Mouse (Mus musculus) retina, postnatal 1 day (tissue): ENCODE data around the gene Lmln.
"Not testable (repeated sequence)": the region's sequence is repeated elsewhere in the genome, so short reads cannot be mapped to it uniquely, and the experiment has no call there.

Experiments
- DNase-seq: peaks from one replicate; pipeline ENCODE4 v3.0.0-alpha.2; 2012

Lmln gene

DNA sequence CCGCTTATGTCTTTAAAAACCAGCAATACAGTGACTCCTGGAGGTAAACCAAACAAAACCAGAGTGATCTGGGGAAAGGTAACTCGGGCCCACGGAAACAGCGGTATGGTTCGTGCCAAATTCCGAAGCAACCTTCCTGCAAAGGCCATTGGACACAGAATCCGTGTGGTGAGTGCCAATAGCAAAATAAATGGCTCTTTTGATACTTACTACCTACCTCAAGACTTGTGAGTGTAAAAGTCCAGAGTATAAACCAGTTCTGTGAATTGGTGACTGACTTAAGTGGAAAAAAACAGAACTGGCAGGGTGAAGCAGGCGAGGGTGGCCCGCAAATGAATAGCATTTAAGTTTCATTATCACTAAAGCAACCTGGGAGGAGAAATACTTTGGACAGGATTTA is 3.7 kb upstream of the Lmln start:
- DNase-seq: not testable (repeated sequence)

DNA sequence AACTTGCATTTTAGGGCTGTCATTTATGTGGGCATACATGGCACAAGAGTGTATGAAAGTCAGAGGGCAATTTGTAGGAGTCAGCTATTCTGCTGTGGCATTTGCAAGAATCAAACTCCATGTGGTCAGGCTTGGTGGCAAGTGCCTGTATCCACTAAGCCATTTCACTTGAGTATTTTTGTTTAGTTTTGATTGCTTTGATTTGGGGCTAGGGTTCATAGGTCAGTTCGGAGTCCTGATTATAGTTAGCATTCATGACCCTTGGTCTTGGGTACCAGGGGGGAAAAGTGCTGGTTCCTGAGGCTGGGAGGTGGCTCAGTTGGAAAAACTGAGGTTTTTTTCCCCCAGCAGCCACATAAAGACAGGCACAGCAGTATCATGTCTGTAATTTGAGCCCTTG is 2.9 kb upstream of the Lmln start:
- DNase-seq: no peak

DNA sequence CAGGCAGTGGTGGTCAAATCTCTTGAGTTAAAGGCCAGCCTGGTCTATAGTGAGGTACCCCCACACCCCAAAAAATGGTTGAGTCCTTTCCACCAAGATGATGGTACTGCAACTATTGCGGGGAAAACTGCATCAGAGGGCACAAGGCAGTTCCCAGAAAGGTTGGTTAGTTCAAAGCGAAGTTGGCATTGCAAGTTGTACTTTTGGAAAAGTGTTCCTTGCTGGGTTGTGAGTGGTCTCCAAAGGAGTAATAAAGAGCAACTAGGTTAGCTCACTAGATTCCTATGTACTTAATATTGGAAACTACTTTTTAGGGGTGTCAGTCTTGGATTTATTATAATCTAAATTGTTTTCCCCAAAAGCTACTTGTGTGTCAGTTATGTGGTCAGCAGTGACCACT is 1.4 kb upstream of the Lmln start:
- no peak for DNase-seq

DNA sequence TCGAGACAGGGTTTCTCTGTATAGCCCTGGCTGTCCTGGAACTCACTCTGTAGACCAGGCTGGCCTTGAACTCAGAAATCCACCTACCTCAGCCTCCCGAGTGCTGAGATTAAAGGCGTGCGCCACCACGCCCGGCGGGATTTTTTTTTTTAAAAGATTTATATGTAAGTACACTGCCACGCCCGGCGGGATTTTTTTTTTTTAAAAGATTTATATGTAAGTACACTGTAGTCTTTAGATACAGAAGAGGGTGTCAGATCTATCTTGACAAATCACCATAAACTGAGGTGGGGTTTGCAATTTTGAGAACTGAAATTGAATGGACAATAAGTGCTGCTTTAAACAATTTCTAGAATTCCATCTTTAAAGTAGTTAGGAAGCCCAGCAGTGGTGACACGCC is 921 bp upstream of the Lmln start:
- no peak for DNase-seq

DNA sequence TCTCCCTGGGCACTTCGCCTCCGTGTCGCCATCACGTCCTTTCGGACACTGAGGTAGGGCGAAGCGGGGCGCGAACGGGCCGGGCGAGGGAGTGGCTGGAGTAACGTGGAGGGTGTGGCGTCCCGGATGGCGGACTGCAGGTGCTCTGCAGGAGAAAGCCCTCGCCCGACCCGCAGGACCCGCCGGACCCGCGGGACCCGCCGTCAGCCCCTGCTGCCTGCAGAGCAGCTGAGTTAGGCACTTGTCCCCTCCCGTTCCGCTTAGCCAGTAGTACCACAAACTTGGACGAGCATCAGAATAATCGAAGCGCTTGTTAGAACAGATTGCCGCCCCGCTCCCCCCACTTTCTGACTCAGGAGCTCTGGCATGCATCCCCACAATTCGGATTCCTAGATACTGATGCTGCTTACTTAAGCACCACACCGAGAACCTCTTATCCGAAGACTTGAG is 386 bp downstream of the Lmln start:
- no peak for DNase-seq

DNA sequence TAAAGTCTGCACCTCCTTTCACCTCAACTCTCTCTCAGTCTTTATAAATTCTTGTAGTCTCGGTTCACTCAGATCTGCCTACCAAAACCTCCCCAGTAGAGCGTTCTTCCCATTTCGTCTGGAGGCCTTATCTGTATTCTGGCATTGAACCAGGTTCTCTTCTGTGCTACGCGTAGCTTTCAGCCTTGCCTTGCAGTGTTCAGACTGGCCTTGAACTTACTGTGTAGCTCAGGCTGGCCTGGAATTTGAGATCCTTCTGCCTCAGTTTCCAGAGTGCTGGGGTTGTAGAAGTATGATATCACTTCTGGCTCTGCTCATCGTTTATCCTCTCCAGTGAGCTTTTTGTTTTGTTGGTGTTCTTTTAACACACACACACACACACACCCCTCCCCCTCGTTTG is 946 bp downstream of the Lmln start:
- peak; percentile 16 for DNase-seq

DNA sequence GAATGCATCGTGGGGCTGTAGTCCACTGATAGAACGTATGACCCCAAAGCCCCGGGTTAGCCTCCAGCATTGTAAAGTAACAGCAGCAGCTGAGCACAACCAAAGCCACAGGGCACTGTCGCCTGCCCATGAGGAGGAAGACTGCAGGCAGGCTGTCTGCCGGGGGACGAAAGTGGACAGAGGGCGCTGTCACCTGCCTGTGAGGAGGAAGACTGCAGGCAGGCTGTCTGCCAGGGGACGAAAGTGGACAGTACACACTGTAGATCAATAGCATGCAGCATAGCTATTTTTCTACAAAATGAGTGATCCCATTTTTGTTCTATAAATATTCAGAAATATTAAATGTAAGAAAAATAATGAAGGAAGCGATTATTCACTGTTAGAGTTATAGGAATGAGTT is 2.3 kb downstream of the Lmln start:
- no peak for DNase-seq

DNA sequence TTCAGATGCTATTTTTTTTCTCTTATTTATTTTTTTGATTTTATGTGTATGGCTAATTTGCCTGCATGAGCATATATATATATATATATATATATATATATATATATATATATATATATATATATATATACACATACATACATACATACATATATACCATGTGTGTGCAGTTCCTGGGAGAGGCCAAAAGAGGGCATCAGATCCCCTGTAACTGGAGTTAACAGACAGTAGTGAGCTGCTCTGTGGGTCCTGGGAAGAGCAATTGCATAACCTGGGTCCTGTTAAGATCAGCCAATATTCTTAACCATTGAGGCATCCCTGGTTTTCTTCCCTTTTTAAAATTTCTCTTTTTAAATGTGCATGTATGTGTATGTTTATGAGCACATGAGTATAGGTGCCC is 8.6 kb downstream of the Lmln start:
- no peak for DNase-seq

DNA sequence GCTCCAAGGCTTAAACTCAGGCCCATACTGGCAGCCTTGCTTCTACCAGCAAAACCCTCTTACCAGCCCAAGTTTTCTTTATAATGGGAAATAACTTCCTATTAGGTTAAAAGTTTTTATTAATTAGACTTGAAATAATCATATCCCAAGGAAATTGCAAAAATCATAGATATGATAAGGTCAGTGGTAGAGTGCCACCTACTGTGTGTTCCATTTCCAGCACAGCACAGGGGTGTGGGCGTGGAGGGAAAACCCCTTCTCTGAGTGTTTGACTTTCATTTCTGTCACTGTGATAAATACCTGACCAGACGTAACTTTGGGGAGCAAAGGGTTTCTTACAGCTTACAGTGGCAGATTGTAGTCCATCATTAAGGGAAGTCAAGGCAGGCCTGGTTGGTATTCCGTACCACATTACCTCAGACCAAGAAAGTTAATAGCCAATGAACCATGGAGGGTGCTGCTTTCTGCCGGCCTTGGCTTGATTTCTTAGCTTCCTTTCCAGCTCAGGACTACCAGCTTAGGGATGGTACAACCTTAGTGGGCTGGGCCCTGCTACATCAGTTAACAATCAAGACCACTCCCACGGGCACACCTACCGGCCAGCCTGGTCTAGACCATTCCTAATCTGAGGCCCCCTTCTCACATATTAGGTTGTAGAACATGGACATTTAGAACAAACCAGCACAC is 10.7 kb downstream of the Lmln start:
- no peak for DNase-seq

DNA sequence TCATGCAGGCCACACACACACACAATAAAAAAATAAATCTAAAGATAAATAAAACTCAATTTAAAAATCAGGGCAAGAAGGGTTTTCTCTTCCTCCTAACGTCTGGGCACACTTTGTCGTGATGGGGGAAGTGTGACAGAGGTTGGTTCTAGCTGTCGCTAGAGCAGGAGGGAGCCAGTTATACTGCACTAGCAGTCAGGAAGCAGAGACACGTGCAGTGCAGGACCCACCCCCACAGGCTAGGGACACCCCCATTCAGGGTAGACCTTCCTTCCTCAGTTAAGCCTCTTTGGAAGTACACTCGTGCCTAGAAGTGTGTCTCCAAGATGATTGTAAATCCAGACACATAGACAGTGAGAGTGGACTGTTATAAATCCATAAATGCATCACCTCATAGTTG is 12.6 kb downstream of the Lmln start:
- DNase-seq: no peak

DNA sequence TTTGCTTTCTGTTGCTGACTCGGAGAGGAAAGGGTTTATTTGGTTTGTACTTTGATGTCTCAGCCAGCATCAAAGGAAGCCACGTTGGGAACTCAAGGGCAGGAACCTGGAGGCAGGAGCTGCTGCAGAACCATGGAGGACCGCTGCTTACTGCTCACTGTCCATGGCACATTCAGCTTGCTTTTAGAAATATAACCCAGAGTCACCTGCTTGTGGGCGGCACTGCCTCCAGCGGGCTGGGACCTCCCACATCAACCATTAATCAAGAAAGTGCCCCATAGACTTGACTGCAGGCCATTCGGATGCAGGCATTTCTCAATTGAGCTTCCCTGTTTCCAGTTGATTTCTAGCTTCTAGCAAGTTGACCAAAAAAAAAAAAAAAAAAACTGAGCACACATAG is 13.8 kb downstream of the Lmln start:
- no peak for DNase-seq

DNA sequence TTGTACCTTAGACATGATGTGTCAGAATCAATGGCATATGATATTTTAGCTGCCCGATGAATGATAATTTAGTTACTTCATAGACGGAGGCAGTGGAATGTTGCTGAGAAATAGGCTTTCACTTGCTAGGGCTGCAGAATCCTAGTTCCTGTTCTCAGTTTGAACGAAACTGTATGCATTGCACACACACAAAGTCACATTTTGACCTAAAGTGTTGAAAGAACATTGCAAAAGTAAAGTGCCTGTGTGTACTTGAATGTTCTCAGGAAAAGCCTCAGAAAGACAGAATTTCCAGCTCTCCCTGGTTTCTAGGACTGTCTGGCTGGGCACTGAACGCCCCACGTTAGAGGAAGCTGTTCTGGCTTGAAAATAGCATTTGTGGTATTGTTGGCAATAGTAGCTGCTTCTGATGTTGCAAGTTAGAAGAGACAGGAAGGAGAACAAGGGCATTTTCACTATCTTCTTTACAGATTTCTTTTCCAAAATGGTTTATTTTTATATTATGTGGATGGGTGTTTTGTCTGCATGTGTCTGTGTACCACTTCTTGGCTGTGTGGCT is 14.8 kb downstream of the Lmln start:
- DNase-seq: no peak

DNA sequence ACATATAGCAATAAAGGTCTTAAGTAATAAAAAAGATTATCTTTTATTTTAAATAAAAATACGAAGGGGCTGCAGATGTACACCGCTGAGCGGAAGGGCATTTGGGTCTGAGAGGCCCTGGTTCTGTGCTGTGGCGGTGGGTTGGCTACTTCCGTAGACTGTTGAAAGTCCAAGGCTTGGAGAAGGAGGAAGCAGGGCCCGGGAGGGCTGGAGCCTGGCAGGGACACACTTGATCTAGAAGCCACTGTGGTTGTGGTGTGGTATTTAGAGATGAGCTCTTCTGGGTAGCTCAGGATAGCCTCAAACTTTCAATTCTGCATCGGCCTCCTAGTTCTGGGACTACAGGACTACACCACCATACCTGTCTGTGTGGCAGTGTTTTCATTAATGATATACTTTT is 17.7 kb downstream of the Lmln start:
- no peak for DNase-seq

DNA sequence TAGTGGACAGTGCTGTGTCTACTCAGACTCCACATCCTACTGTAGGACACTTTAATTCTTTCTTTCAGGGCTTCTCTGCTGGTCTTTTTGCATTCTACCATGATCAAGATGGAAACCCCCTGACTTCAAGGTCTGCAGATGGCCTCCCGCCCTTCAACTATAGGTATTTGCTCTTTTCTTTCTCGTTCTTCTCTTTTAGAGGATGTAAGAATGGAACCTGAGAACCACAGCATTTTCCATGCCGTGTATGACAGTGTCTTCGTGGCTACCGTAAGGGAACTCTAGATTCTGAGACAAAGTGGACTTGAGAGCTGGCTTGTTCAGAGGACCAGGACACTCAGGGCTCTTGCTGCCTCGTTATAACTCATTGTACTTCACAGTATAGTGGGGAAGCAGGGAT is 20.6 kb downstream of the Lmln start:
- DNase-seq: no peak

DNA sequence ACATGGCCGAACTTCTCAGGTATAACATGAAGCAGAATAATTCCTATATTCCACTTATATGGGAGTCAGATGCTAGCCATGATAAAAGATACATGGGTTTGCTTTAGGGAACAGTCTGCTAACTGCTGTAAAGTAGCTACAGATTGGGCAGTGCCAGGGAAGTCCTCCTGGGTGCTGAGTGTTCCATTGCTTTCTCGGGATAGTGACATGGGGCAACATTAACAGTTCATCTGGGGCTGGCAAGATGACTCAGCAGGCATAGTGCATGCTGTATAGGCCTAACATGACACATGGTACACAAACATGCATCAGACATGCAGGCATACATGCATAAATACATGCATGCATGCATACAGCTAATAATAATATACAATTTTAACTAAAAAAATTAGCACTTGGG is 21.7 kb downstream of the Lmln start:
- DNase-seq: no peak

DNA sequence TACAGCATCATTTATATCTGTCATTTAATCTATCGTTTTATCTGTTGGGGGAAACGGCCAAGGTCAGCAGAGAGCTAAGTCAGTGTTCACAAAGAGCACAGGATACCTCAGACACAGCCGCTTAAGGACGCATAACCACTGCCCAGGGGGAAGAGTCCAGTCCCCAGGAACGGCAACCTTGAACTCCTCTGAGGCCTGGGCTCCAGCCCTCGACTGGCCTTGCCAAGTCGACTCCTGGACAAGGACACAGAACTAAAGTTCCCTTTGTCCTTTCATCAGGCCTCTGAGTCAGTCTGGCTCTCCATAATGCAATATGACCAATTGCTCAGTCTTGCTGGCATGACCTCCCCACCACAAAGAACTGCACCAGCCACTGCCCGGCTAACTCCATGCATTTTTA is 23.3 kb downstream of the Lmln start:
- DNase-seq: no peak

DNA sequence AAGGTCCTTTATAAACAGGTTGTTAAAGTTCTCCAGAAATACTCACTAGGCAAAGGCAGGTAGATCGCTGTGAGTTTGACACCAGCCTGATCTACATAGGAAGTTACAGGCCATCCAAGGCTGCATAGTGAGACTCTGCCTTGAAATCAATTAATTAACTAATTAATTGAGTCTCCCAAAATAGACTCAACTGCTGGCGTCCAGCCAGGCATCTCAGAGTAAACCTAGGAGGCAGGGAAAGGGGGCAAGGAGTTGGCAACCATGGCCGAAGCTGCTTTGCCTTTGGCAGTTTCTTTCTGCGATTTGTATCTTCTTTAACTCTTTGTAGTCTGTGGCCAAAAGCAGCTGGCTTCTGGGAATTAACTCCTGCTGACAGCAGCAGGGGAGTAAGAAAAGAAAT is 51.4 kb downstream of the Lmln start:
- peak; percentile 74 for DNase-seq

DNA sequence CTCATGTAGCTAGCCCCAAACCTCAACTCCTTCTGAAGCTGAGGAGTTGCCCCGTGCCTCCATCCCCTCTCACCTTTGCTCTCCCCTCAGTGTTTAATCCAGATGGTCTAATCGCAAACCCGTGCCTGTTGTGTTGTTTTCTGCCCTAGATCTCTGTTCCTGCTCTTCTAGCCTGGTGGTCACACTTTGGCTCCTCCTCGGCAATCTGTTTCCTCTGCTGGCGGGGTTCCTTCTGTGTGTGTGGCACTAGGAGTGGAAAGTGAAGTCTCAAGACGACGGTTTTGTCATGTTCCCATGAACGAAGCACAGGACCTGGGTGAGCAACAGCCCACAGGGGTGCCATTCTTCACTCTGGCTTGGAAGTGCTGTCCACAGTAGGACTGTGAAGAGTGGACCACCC is 61.1 kb downstream of the Lmln start:
- no peak for DNase-seq

DNA sequence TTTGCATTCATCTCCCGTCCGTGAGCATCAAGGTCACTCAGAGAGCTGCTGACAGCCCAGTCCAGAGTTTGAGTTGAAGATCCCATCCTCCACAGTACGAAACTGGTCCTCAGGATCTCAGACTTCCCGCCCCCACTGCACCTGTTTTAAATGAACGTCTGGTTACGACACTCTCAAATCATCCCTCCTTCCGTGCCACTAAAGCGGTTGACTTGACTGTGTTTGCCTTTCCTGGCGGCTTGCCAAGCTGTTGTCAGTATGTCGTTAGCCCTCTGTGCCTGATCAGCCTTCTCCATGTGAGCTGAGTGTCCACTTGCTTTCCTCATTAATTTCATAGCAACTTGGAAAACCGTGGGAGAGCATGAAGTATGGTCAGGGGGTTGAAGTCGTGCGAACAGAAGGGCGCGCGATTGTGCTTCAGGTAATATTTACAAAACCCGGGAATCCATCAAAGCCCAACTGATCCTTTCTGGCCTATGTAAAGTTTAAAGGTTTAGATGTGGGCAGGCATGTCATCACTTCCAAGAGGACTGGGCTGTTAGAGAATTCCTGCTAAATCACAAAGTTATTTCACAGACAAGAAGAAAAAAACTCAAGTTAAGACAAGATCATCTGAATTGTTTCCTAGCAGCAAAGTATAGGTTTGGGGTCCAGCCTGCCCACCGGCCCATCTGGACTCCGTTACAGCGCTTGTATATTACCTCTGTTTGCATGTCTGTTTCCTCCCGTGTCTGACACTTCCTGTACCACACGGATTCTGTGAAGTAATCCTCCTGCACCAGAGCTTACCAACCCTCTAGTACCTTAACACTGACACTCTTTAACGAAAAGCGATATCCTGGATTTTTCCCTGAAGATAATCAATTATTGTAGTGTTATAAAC is 61.9 kb downstream of the Lmln start:
- peak; percentile 26 for DNase-seq

DNA sequence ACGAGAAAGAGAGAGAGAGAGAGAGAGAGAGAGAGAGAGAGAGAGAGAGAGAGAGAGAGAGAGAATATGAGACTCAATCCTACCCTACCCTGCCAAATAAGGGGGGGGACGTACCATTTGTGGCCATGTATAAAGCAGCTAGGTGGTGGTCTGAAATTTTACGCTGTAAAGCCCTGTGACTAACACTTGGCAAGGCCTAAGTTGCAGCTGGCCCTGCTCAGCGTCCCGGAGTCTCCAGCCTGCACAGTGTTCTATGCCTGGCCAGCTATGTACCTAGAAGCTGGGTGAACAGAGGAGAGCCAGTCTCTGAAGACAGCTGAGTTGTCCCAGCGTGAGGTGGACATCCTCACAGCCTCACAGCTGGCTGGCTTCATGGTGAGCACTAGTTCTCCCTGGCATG is 64.7 kb downstream of the Lmln start:
- no peak for DNase-seq

DNA sequence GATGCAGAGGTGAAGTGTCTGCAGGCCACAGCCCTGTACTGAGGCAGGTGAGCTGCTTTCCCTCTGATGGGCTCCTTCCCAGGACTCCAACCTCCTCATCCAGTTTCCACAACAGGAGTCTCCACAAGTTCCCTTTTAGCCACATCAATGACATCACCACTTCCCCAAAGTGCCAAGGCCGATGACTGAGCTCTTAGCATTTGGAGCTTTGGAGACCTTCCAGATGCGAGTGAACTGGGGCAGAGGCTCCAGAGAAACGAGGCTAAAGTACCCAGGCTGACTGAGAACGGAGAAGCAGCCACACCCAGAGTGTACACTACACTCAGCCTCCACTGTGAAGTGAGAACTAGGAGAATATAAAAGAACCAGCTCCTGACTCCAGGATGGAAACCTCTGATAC is 68.4 kb downstream of the Lmln start:
- DNase-seq: no peak

DNA sequence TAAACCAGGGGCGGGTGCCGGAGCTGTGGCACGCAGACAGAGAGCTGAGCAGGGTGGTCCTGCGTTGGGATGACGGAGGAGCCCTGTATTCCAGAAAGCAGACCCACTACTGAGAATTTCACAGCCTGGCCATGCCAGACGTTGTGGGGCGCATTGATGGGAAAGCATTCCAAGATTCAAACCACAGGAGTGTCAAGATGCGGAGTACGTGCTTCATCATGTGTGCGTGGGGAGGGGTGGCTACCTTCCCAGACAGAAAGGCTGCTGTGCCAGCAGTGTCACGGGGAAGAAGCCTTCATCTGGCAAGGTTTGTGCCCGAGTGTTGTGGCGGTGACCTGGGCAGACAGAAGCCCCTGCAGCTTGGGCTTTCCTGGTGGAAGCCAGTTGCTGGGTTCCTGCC is 70.9 kb downstream of the Lmln start:
- no peak for DNase-seq

DNA sequence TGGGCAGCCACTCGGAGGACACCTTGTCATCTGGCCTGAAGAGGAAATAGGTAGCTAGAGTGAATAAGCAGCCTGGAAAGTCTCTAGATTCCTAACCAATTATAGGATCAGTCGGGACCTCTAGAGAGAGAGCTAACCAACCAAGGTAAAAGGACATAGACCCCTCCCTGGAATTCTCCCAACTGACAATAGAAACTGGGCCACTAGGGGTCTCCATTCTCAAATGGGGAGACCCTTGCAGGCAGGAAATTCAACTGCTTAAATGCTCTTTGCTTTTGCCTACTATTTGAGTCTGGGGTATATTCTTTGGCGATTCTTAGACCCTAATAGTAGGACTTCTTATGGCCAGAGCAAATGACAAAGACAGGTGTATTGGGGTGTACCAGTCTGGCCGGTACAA is 72.8 kb downstream of the Lmln start:
- DNase-seq: peak; percentile 26

DNA sequence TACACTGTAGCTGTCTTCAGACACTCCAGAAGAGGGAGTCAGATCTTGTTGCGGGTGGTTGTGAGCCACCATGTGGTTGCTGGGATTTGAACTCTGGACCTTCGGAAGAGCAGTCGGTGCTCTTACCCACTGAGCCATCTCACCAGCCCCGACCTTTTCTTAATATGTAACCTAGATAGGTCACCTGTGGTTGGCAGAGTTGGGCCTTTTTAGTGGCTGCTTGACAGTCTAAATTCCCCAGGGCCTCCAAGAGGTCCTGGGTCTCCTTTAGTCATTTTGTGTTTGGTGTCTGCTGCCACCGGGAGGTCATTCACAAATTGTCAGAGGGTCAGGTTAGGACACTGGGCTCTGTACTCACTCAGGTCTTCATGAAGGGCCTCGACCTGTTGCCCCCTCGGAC is 76.7 kb downstream of the Lmln start:
- DNase-seq: not testable (repeated sequence)
